Mouse (Mus musculus): ENCODE results near the gene Bok. TPM values are rescaled to one million over a fixed set of nuclear protein-coding genes. Genes with fewer than 3 reads are reported as not detected.
A peak's percentile ranks its signal among the peaks of the same experiment; 100 is the strongest.

Bok gene
- polyA plus RNA-seq, 1 experiment from 2014 or later: 57.2 TPM

- no peak overlapping the region for H3K4me3 ChIP-seq (ENCODE audit: low read depth, low read length)
- H3K9me3 ChIP-seq (ENCODE audit: control insufficient read depth): no peaks in the 10 kb centered on the region
- 94% methylated on average over 9 of the region's 9 CpGs for WGBS
- H3K27ac ChIP-seq (ENCODE audit: low read depth, low read length): 0 out of 2 replicates have a peak overlapping the region, but pooled peaks have one; percentile 7
- H3K9ac ChIP-seq (ENCODE audit: low read depth, low read length): no peak overlapping the region
- H3K4me1 ChIP-seq (replicated peaks; ENCODE audit: control insufficient read depth, insufficient read depth, low read length): no peaks in the 10 kb centered on the region
- ATAC-seq: no peak
- H3K27me3 ChIP-seq (replicated peaks; ENCODE audit: control insufficient read depth, insufficient read depth, low read length): no peaks in the 10 kb centered on the region
- no peak for TF ChIP-seq CTCF (IDR thresholded peaks at IDR 0.05; ENCODE audit: low read depth)
- H3K36me3 ChIP-seq (ENCODE audit: control insufficient read depth, insufficient read depth): peaks cover 11% of the 10 kb centered on the region
- H3K4me2 ChIP-seq (replicated peaks; ENCODE audit: low read depth): no peak overlapping the region
These were observed 18.9 kb downstream of the Bok start for GRCm38 (mm10) chr1:93704341-93704740.

- Histone ChIP-seq H3K4me2 (replicated peaks; ENCODE audit: low read depth) (no peak overlapping the region), H3K27me3 (replicated peaks; ENCODE audit: control insufficient read depth, insufficient read depth, low read length) (no peaks in the 10 kb centered on the region), H3K4me1 (replicated peaks; ENCODE audit: control insufficient read depth, insufficient read depth, low read length) (no peaks in the 10 kb centered on the region), H3K4me3 (ENCODE audit: low read depth, low read length) (no peak overlapping the region), H3K27ac (ENCODE audit: low read depth, low read length) (no peak overlapping the region), H3K9ac (ENCODE audit: low read depth, low read length) (no peak overlapping the region), H3K9me3 (ENCODE audit: control insufficient read depth) (no peaks in the 10 kb centered on the region), H3K36me3 (ENCODE audit: control insufficient read depth, insufficient read depth) (peaks cover 11% of the 10 kb centered on the region)
- ATAC-seq: peak; percentile 27; the same call in 1 of the 2 replicates
- 52% methylated on average over 3 of the region's 3 CpGs for WGBS
- no peak for TF ChIP-seq CTCF (IDR thresholded peaks at IDR 0.05; ENCODE audit: low read depth)
These were observed 19.9 kb downstream of the Bok start for GRCm38 (mm10) chr1:93705389-93705788.

GRCm38 (mm10) chr1:93716166-93716565 is 30.7 kb downstream of the Bok start:
- no peak for TF ChIP-seq CTCF (IDR thresholded peaks at IDR 0.05; ENCODE audit: low read depth)
- no peak for ATAC-seq
- H3K4me2 ChIP-seq (replicated peaks; ENCODE audit: low read depth): no peak overlapping the region
- H3K27me3 ChIP-seq (replicated peaks; ENCODE audit: control insufficient read depth, insufficient read depth, low read length): no peaks in the 10 kb centered on the region
- no peaks in the 10 kb centered on the region; the same call in none of the 2 replicates for H3K36me3 ChIP-seq (ENCODE audit: control insufficient read depth, insufficient read depth)
- H3K27ac ChIP-seq (ENCODE audit: low read depth, low read length): no peak overlapping the region
- H3K9ac ChIP-seq (ENCODE audit: low read depth, low read length): no peak overlapping the region
- H3K4me3 ChIP-seq (ENCODE audit: low read depth, low read length): no peak overlapping the region
- H3K9me3 ChIP-seq (ENCODE audit: control insufficient read depth): no peaks in the 10 kb centered on the region
- WGBS: 93% methylated on average over 2 of the region's 2 CpGs
- no peaks in the 10 kb centered on the region for H3K4me1 ChIP-seq (replicated peaks; ENCODE audit: control insufficient read depth, insufficient read depth, low read length)

- 67% methylated on average over 7 of the region's 7 CpGs for WGBS
- no peak overlapping the region for H3K9ac ChIP-seq (ENCODE audit: low read depth, low read length)
- no peak overlapping the region for H3K4me2 ChIP-seq (replicated peaks; ENCODE audit: low read depth)
- no peaks in the 10 kb centered on the region for H3K4me1 ChIP-seq (replicated peaks; ENCODE audit: control insufficient read depth, insufficient read depth, low read length)
- H3K27ac ChIP-seq (ENCODE audit: low read depth, low read length): 0 out of 2 replicates have a peak overlapping the region, but pooled peaks have one; percentile 41
- H3K36me3 ChIP-seq (ENCODE audit: control insufficient read depth, insufficient read depth): peaks cover 3% of the 10 kb centered on the region; the same call in 1 of the 2 replicates
- H3K4me3 ChIP-seq (ENCODE audit: low read depth, low read length): no peak overlapping the region
- TF ChIP-seq CTCF (IDR thresholded peaks at IDR 0.05; ENCODE audit: low read depth): no peak
- 0 out of 2 replicates have a peak, but pooled peaks have one; percentile 19 for ATAC-seq
- no peaks in the 10 kb centered on the region for H3K9me3 ChIP-seq (ENCODE audit: control insufficient read depth)
- H3K27me3 ChIP-seq (replicated peaks; ENCODE audit: control insufficient read depth, insufficient read depth, low read length): no peaks in the 10 kb centered on the region
These were observed 36.1 kb downstream of the Bok start for GRCm38 (mm10) chr1:93721557-93721956.

GRCm38 (mm10) chr1:93724623-93725022 is 39.2 kb downstream of the Bok start:
- Histone ChIP-seq H3K9me3 (ENCODE audit: control insufficient read depth) (no peaks in the 10 kb centered on the region), H3K27ac (ENCODE audit: low read depth, low read length) (peak overlapping the region; percentile 58), H3K4me1 (replicated peaks; ENCODE audit: control insufficient read depth, insufficient read depth, low read length) (no peaks in the 10 kb centered on the region), H3K4me2 (replicated peaks; ENCODE audit: low read depth) (no peak overlapping the region), H3K9ac (ENCODE audit: low read depth, low read length) (no peak overlapping the region), H3K36me3 (ENCODE audit: control insufficient read depth, insufficient read depth) (peaks cover 8% of the 10 kb centered on the region; the same call in 1 of the 2 replicates), H3K27me3 (replicated peaks; ENCODE audit: control insufficient read depth, insufficient read depth, low read length) (no peaks in the 10 kb centered on the region), H3K4me3 (ENCODE audit: low read depth, low read length) (no peak overlapping the region)
- TF ChIP-seq CTCF (IDR thresholded peaks at IDR 0.05; ENCODE audit: low read depth): no peak
- peak; percentile 39; the same call in 1 of the 2 replicates for ATAC-seq
- 61% methylated on average over 3 of the region's 3 CpGs for WGBS

- no peaks in the 10 kb centered on the region for H3K9me3 ChIP-seq (ENCODE audit: control insufficient read depth)
- no peaks in the 10 kb centered on the region for H3K27me3 ChIP-seq (replicated peaks; ENCODE audit: control insufficient read depth, insufficient read depth, low read length)
- peaks cover 8% of the 10 kb centered on the region; the same call in 1 of the 2 replicates for H3K36me3 ChIP-seq (ENCODE audit: control insufficient read depth, insufficient read depth)
- H3K4me3 ChIP-seq (ENCODE audit: low read depth, low read length): no peak overlapping the region
- no peaks in the 10 kb centered on the region for H3K4me1 ChIP-seq (replicated peaks; ENCODE audit: control insufficient read depth, insufficient read depth, low read length)
- 76% methylated on average over 5 of the region's 5 CpGs for whole genome bisulfite sequencing
- ATAC-seq: no peak
- no peak for TF ChIP-seq CTCF (IDR thresholded peaks at IDR 0.05; ENCODE audit: low read depth)
- no peak overlapping the region for H3K27ac ChIP-seq (ENCODE audit: low read depth, low read length)
- H3K9ac ChIP-seq (ENCODE audit: low read depth, low read length): no peak overlapping the region
- H3K4me2 ChIP-seq (replicated peaks; ENCODE audit: low read depth): no peak overlapping the region
These were observed 40.2 kb downstream of the Bok start for GRCm38 (mm10) chr1:93725665-93726064.

Measured in intestine, postnatal 0 days (tissue).